Mouse (Mus musculus) stomach, postnatal 0 days (tissue): ENCODE results near the gene Sptb. TPM values are rescaled to one million over a fixed set of nuclear protein-coding genes. Genes with fewer than 3 reads are reported as not detected.
A peak's percentile ranks its signal among the peaks of the same experiment; 100 is the strongest.

Experiments
- ATAC-seq: fragments of 200-750 bp; cut with Nextera tagmentation; 2 replicates; pipeline ENCODE4 v1.8.0; 2017; ENCODE audit not compliant: low FRiP score, low TSS enrichment
- DNase-seq: peaks from one replicate; pipeline ENCODE4 v3.0.0-alpha.2; 2016; ENCODE audit warnings: low spot score
- H3K27ac ChIP-seq: fragments of 300-500 bp; sonication (generic); replicated peaks from 2 replicates; pipeline ENCODE4 v1.5.1; 2014; ENCODE audit warnings: mild to moderate bottlenecking, control low read depth
- H3K27me3 ChIP-seq: fragments of 300-500 bp; sonication (generic); 2 replicates; pipeline ENCODE4 v1.6.1; 2014; ENCODE audit warnings: low read length; ENCODE audit not compliant: control insufficient read depth, insufficient read depth
- H3K36me3 ChIP-seq: fragments of 300-500 bp; sonication (generic); 2 replicates; pipeline ENCODE4 v1.6.1; 2014; ENCODE audit warnings: low read length, mixed read lengths; ENCODE audit not compliant: control insufficient read depth, insufficient read depth
- H3K4me1 ChIP-seq: fragments of 300-500 bp; sonication (generic); replicated peaks from 2 replicates; pipeline ENCODE4 v1.6.1; 2014; ENCODE audit warnings: antibody characterized with exemption; ENCODE audit not compliant: control insufficient read depth, insufficient read depth
- H3K4me2 ChIP-seq: fragments of 300-500 bp; sonication (generic); replicated peaks from 2 replicates; pipeline ENCODE4 v1.6.1; 2014; ENCODE audit warnings: low read depth, mild to moderate bottlenecking, control low read depth, moderate library complexity
- H3K4me3 ChIP-seq: fragments of 300-500 bp; sonication (generic); 2 replicates; pipeline ENCODE4 v1.5.1; 2014; ENCODE audit warnings: low read depth, low read length, control low read depth
- H3K9ac ChIP-seq: fragments of 300-500 bp; sonication (generic); 2 replicates; pipeline ENCODE4 v1.6.1; 2014; ENCODE audit warnings: mild to moderate bottlenecking, low read length, control low read depth, mixed read lengths
- H3K9me3 ChIP-seq: fragments of 300-500 bp; sonication (generic); 2 replicates; pipeline ENCODE4 v1.6.1; 2016; ENCODE audit warnings: low read length; ENCODE audit not compliant: control insufficient read depth
- CTCF ChIP-seq: IDR thresholded peaks from 2 replicates; pipeline ENCODE4 v1.5.1; 2016; ENCODE audit warnings: antibody characterized with exemption, low read depth, mild to moderate bottlenecking, moderate library complexity
- EP300 ChIP-seq: optimal IDR thresholded peaks from 2 replicates; pipeline ENCODE3; 2016; ENCODE audit warnings: antibody characterized with exemption
- WGBS: fragments of 180-500 bp; shearing (Covaris S2); extraction: QIAGEN DNeasy Blood & Tissue Kit; methylation state at CpG from one replicate; pipeline ENCODE4 v1.1.7; 2014; 5-methylcytosine and 5-hydroxymethylcytosine counted together
- polyA plus RNA-seq: library from polyadenylated mRNA; unstranded; fragments of >200 nt; fragmentation: Nextera tagmentation; extraction: Ambion mirVana; gene quantifications from 2 replicates; pipeline ENCODE4 v1.2.1, GENCODE M21; 2015

Sptb gene
- polyA plus RNA-seq, 1 experiment from 2014 or later = 0.29 TPM

DNA sequence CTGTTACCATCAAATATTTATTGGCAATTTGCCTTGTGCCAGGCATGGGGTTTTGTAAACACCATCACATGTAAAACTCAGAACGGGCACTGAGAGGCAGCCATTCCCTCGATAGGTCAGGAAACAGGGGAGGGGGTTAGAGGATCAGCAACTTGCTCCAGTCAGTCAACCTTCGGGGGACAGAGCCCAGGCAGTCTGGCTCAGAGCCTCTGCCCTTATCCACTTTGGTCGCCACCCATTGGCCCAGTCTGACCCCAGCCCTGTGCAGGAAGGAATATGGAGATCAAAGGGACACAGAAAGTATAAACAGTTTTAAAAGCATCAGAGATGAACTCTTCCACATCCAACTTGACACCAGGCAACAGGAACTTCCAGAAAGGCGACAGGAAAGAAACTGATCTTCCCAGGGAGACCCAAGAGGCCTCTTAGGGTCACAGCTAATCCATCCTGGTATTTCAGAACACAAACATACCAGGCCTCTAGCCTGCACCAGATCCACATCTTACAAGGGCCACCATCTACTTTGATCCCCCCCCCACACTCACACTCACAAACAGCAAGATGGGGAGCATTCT, 40.3 kb downstream of the Sptb start:
- H3K4me2 ChIP-seq = no peak overlapping the region
- no peak for ATAC-seq
- H3K4me1 ChIP-seq = no peaks in the 10 kb centered on the region
- H3K36me3 ChIP-seq = no peaks in the 10 kb centered on the region
- H3K4me3 ChIP-seq = no peak overlapping the region
- TF ChIP-seq EP300 (no peak), CTCF (no peak)
- no peak for DNase-seq
- no peak overlapping the region for H3K27ac ChIP-seq
- H3K27me3 ChIP-seq = no peaks in the 10 kb centered on the region
- 48% methylated on average over 5 of the region's 5 CpGs for WGBS
- no peaks in the 10 kb centered on the region for H3K9me3 ChIP-seq
- H3K9ac ChIP-seq = no peak overlapping the region

- 85% methylated on average over 7 of the region's 7 CpGs for WGBS
- DNase-seq = no peak
- H3K9me3 ChIP-seq = no peaks in the 10 kb centered on the region
These were observed 41.5 kb downstream of the Sptb start for GRCm38 (mm10) chr12:76668654-76669419.

DNA sequence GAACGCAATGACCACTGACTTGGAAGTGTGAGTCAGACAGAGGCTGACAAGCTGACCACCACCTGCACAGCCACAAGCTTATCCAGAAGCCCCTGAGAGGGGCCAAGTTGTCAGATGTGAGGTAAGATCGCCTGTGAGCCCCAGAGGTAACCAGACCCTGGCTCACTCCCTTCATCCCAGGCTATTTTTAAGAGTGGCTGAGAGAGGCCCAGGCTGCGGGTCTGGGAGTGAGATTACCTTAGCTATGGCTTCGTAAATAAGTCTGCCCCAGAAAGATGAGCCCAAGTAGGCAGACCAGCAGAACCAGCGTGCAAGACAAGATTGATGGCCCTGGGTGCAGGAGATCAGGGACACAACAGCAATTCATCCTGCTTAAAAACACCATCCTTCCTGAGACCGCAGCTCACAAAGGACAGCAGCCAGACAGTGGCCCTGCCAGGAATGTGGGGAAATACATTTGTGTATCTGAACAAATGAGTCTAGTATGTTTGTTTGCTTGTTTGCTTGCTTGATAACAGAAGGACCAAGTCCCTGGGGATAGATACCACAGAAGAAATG, 58.5 kb downstream of the Sptb start:
- ATAC-seq = no peak
- H3K9ac ChIP-seq = no peak overlapping the region
- TF ChIP-seq CTCF (no peak), EP300 (no peak)
- no peak overlapping the region for H3K4me2 ChIP-seq
- DNase-seq = no peak
- H3K36me3 ChIP-seq = no peaks in the 10 kb centered on the region
- H3K4me3 ChIP-seq = no peak overlapping the region
- WGBS = 57% methylated on average over 6 of the region's 6 CpGs
- H3K27me3 ChIP-seq = no peaks in the 10 kb centered on the region
- no peak overlapping the region for H3K27ac ChIP-seq
- H3K4me1 ChIP-seq = no peaks in the 10 kb centered on the region
- H3K9me3 ChIP-seq = no peaks in the 10 kb centered on the region

More at GRCm38 (mm10) chr12:76668654-76669419, 41.5 kb downstream of the Sptb start:
- no peak for TF ChIP-seq CTCF
- TF ChIP-seq EP300 = no peak
- no peak overlapping the region for H3K4me2 ChIP-seq
- H3K4me3 ChIP-seq = no peak overlapping the region
- H3K36me3 ChIP-seq = no peaks in the 10 kb centered on the region
- H3K4me1 ChIP-seq = no peaks in the 10 kb centered on the region
- no peak overlapping the region for H3K9ac ChIP-seq
- no peak overlapping the region for H3K27ac ChIP-seq
- no peak for ATAC-seq
- no peaks in the 10 kb centered on the region for H3K27me3 ChIP-seq

DNA sequence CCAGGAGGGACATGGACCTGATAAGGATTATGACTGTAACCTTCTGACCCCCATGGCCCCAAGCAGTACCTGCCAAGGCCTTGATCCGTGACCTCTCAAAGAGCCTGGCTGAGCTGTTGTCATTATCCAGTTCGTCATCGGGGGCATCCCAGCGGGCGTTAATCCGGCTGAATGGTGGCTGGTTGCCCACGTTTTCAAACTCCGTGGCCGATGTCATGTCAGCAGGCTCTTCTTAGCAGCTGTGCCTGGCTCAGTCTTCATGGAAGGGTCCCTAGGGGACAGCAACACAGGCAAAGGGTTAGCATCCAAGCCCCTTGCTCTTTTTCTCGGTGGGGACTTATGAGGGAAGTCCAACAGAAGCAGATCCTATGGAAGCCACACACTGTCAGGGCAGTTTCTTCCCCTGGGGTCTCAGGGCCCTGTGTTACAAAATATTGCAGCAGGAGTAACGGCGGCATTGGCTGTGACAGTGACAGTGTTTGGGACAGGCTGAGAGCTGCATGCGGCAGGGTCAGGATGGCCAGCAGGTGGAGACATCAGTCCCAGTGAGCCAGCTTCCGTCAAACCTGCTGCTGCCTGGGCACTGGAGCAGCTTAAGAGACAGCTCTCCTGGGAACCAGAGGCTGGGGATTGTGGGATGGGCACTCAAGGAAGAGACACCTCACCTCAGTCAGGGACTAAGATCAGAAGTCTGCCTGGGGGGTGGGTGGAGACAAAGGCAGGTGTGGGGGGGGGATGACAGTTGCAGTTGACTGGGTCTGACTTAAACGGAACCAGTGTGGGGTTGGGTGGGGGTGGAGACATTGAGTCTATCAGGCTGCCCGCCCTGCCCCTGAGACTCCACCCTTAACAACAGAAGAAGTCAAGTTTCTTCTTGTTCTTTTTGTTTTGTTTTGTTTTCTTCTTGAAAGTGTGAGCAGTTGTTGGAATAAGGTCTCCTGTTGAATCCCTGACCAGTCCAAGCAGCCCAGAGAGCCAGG, 60.3 kb downstream of the Sptb start:
- Histone ChIP-seq H3K9ac (no peak overlapping the region), H3K4me3 (no peak overlapping the region), H3K27ac (no peak overlapping the region), H3K4me1 (no peaks in the 10 kb centered on the region), H3K9me3 (no peaks in the 10 kb centered on the region), H3K27me3 (no peaks in the 10 kb centered on the region), H3K4me2 (no peak overlapping the region), H3K36me3 (no peaks in the 10 kb centered on the region)
- DNase-seq (peak; percentile 74), ATAC-seq (peak; percentile 70)
- 56% methylated on average over 16 of the region's 16 CpGs for WGBS
- TF ChIP-seq CTCF = peak; percentile 89
- no peak for TF ChIP-seq EP300

- TF ChIP-seq EP300 = no peak
- TF ChIP-seq CTCF = no peak
These were observed 64.9 kb downstream of the Sptb start for GRCm38 (mm10) chr12:76645222-76646110.

More at GRCm38 (mm10) chr12:76645222-76646110, 64.9 kb downstream of the Sptb start:
- Histone ChIP-seq H3K36me3 (no peaks in the 10 kb centered on the region), H3K27me3 (no peaks in the 10 kb centered on the region), H3K9ac (no peak overlapping the region), H3K4me2 (no peak overlapping the region), H3K4me1 (no peaks in the 10 kb centered on the region), H3K4me3 (no peak overlapping the region), H3K9me3 (no peaks in the 10 kb centered on the region), H3K27ac (no peak overlapping the region)
- WGBS = 39% methylated on average over 23 of the region's 23 CpGs
- no peak for DNase-seq
- ATAC-seq = peak; percentile 35; the same call in 1 of the 2 replicates
